Mouse (Mus musculus): Measurements from ENCODE around the gene Coro2b. TPM values are rescaled to one million over a fixed set of nuclear protein-coding genes. Genes with fewer than 3 reads are reported as not detected.

Gene Coro2b
- polyA plus RNA-seq, 1 experiment from 2014 or later: 5.8 TPM

GRCm38 (mm10) chr9:62371745-62372555 lies 164.9 kb downstream of the Coro2b start:
- no peak overlapping the region for H3K9ac ChIP-seq
- H3K4me1 ChIP-seq (replicated peaks): peaks cover 68% of the 10 kb centered on the region
- H3K27ac ChIP-seq (ENCODE audit: poor library complexity, severe bottlenecking): no peak overlapping the region
- H3K36me3 ChIP-seq: peaks cover 56% of the 10 kb centered on the region
- 80% methylated on average over 16 of the region's 16 CpGs for WGBS
- no peak for ATAC-seq (ENCODE audit: insufficient number of reproducible peaks, low FRiP score)
- H3K27me3 ChIP-seq (replicated peaks): no peaks in the 10 kb centered on the region
- no peaks in the 10 kb centered on the region for H3K9me3 ChIP-seq (replicated peaks)
- H3K4me3 ChIP-seq: no peak overlapping the region
- H3K4me2 ChIP-seq: no peak overlapping the region

- H3K4me1 ChIP-seq (replicated peaks): peaks cover 79% of the 10 kb centered on the region
- H3K4me2 ChIP-seq: no peak overlapping the region
- 54% methylated on average over 6 of the region's 6 CpGs for WGBS
- H3K9ac ChIP-seq: no peak overlapping the region
- H3K27ac ChIP-seq (ENCODE audit: poor library complexity, severe bottlenecking): no peak overlapping the region
- H3K9me3 ChIP-seq (replicated peaks): no peaks in the 10 kb centered on the region
- peaks cover 44% of the 10 kb centered on the region for H3K36me3 ChIP-seq
- H3K27me3 ChIP-seq (replicated peaks): no peaks in the 10 kb centered on the region
- H3K4me3 ChIP-seq: no peak overlapping the region
- no peak for ATAC-seq (ENCODE audit: insufficient number of reproducible peaks, low FRiP score)
Measured at GRCm38 (mm10) chr9:62370648-62371280, 166.1 kb downstream of the Coro2b start.

- Histone ChIP-seq H3K9ac (no peak overlapping the region), H3K9me3 (replicated peaks) (no peaks in the 10 kb centered on the region), H3K27ac (ENCODE audit: poor library complexity, severe bottlenecking) (no peak overlapping the region), H3K36me3 (peaks cover 38% of the 10 kb centered on the region), H3K4me3 (no peak overlapping the region), H3K27me3 (replicated peaks) (no peaks in the 10 kb centered on the region), H3K4me1 (replicated peaks) (peaks cover 85% of the 10 kb centered on the region), H3K4me2 (no peak overlapping the region)
- no peak for ATAC-seq (ENCODE audit: insufficient number of reproducible peaks, low FRiP score)
- WGBS: 64% methylated on average over 9 of the region's 9 CpGs
Measured at GRCm38 (mm10) chr9:62370186-62370585, 166.7 kb downstream of the Coro2b start.

Other genes with a start within 250 kb of the Coro2b start
- 156 and 158 TPM in 2 replicates for gene Anp32a, start 195.8 kb downstream of the Coro2b start, polyA plus RNA-seq (2016; fragmentation: Nextera tagmentation; extraction: Ambion mirVana)
- 0.71 and 1.00 TPM in 2 replicates for gene Itga11, start 140.8 kb upstream of the Coro2b start, polyA plus RNA-seq (2016; fragmentation: Nextera tagmentation; extraction: Ambion mirVana)

Measured in heart, embryonic 12.5 days (tissue).